Mouse (Mus musculus) spleen, adult 2 months (tissue): ENCODE results near the gene Scaf8.

Source experiments
- CTCF ChIP-seq: fragments of 200-500 bp; IDR thresholded peaks from 2 replicates; pipeline ENCODE4 v1.5.1; 2011; ENCODE audit warnings: mild to moderate bottlenecking, inconsistent platforms; ENCODE audit not compliant: insufficient read depth, insufficient read length, insufficient replicate concordance; ENCODE audit errors: extremely low read depth
- POLR2A ChIP-seq: fragments of 200-500 bp; IDR thresholded peaks from 2 replicates; pipeline ENCODE4 v1.6.1; 2011; ENCODE audit warnings: low read depth, low read length, inconsistent platforms

- TF ChIP-seq POLR2A (no peak), CTCF (no peak)
Observed at GRCm38 (mm10) chr17:3104154-3104931, 10.4 kb upstream of the Scaf8 start.
